Mouse (Mus musculus): ENCODE data around the gene Trpm3. TPM values are rescaled to one million over a fixed set of nuclear protein-coding genes. Genes with fewer than 3 reads are reported as not detected.

The Trpm3 gene
- polyA plus RNA-seq, 1 experiment from 2014 or later: 3.2 TPM

- no peak overlapping the region for H3K4me2 ChIP-seq (replicated peaks; ENCODE audit: low read depth, low read length)
- H3K36me3 ChIP-seq (ENCODE audit: insufficient read depth, low read length): no peaks in the 10 kb centered on the region
- H3K9ac ChIP-seq (replicated peaks; ENCODE audit: low read length): no peak overlapping the region
- no peak overlapping the region for H3K27ac ChIP-seq (ENCODE audit: low read length)
- no peak overlapping the region for H3K4me3 ChIP-seq (ENCODE audit: low read length)
- no peaks in the 10 kb centered on the region for H3K27me3 ChIP-seq (ENCODE audit: insufficient read depth, low read length)
- H3K4me1 ChIP-seq (ENCODE audit: insufficient read depth, low read length): peaks cover 6% of the 10 kb centered on the region; the same call in 1 of the 2 replicates
- ATAC-seq (ENCODE audit: low FRiP score, low TSS enrichment): no peak
- H3K9me3 ChIP-seq (ENCODE audit: low read length): no peaks in the 10 kb centered on the region
- WGBS: 74% methylated on average over 3 of the region's 3 CpGs
Observed at GRCm38 (mm10) chr19:22935067-22935466, 796.2 kb downstream of the Trpm3 start.

GRCm38 (mm10) chr19:22938848-22939724 is 800.2 kb downstream of the Trpm3 start:
- Histone ChIP-seq H3K27ac (ENCODE audit: low read length) (no peak overlapping the region), H3K4me1 (ENCODE audit: insufficient read depth, low read length) (peaks cover 12% of the 10 kb centered on the region), H3K4me3 (ENCODE audit: low read length) (no peak overlapping the region), H3K9me3 (ENCODE audit: low read length) (no peaks in the 10 kb centered on the region), H3K4me2 (replicated peaks; ENCODE audit: low read depth, low read length) (no peak overlapping the region), H3K27me3 (ENCODE audit: insufficient read depth, low read length) (no peaks in the 10 kb centered on the region), H3K36me3 (ENCODE audit: insufficient read depth, low read length) (no peaks in the 10 kb centered on the region), H3K9ac (replicated peaks; ENCODE audit: low read length) (no peak overlapping the region)
- 39% methylated on average over 14 of the region's 14 CpGs for WGBS
- 0 out of 2 replicates have a peak, but pooled peaks have one; percentile 46 for ATAC-seq (ENCODE audit: low FRiP score, low TSS enrichment)

GRCm38 (mm10) chr19:22939836-22940235 is 801.0 kb downstream of the Trpm3 start:
- H3K9ac ChIP-seq (replicated peaks; ENCODE audit: low read length): no peak overlapping the region
- no peaks in the 10 kb centered on the region for H3K9me3 ChIP-seq (ENCODE audit: low read length)
- no peak overlapping the region for H3K4me3 ChIP-seq (ENCODE audit: low read length)
- H3K36me3 ChIP-seq (ENCODE audit: insufficient read depth, low read length): no peaks in the 10 kb centered on the region
- H3K27me3 ChIP-seq (ENCODE audit: insufficient read depth, low read length): no peaks in the 10 kb centered on the region
- no peak for ATAC-seq (ENCODE audit: low FRiP score, low TSS enrichment)
- no peak overlapping the region for H3K27ac ChIP-seq (ENCODE audit: low read length)
- peaks cover 12% of the 10 kb centered on the region for H3K4me1 ChIP-seq (ENCODE audit: insufficient read depth, low read length)
- no peak overlapping the region for H3K4me2 ChIP-seq (replicated peaks; ENCODE audit: low read depth, low read length)
- WGBS: 79% methylated on average over 5 of the region's 5 CpGs

GRCm38 (mm10) chr19:22940487-22940886 is 801.6 kb downstream of the Trpm3 start:
- peak; percentile 77 for ATAC-seq (ENCODE audit: low FRiP score, low TSS enrichment)
- no peaks in the 10 kb centered on the region for H3K27me3 ChIP-seq (ENCODE audit: insufficient read depth, low read length)
- H3K36me3 ChIP-seq (ENCODE audit: insufficient read depth, low read length): no peaks in the 10 kb centered on the region
- no peak overlapping the region for H3K27ac ChIP-seq (ENCODE audit: low read length)
- 42% methylated on average over 5 of the region's 5 CpGs for WGBS
- no peaks in the 10 kb centered on the region for H3K9me3 ChIP-seq (ENCODE audit: low read length)
- H3K9ac ChIP-seq (replicated peaks; ENCODE audit: low read length): no peak overlapping the region
- H3K4me2 ChIP-seq (replicated peaks; ENCODE audit: low read depth, low read length): no peak overlapping the region
- peaks cover 12% of the 10 kb centered on the region for H3K4me1 ChIP-seq (ENCODE audit: insufficient read depth, low read length)
- no peak overlapping the region for H3K4me3 ChIP-seq (ENCODE audit: low read length)

- H3K9me3 ChIP-seq (ENCODE audit: low read length): no peaks in the 10 kb centered on the region
- H3K4me3 ChIP-seq (ENCODE audit: low read length): no peak overlapping the region
- no peak overlapping the region for H3K9ac ChIP-seq (replicated peaks; ENCODE audit: low read length)
- H3K27me3 ChIP-seq (ENCODE audit: insufficient read depth, low read length): no peaks in the 10 kb centered on the region
- no peak overlapping the region for H3K27ac ChIP-seq (ENCODE audit: low read length)
- no peaks in the 10 kb centered on the region for H3K36me3 ChIP-seq (ENCODE audit: insufficient read depth, low read length)
- WGBS: 86% methylated on average over 9 of the region's 9 CpGs
- peaks cover 12% of the 10 kb centered on the region for H3K4me1 ChIP-seq (ENCODE audit: insufficient read depth, low read length)
- no peak overlapping the region for H3K4me2 ChIP-seq (replicated peaks; ENCODE audit: low read depth, low read length)
- no peak for ATAC-seq (ENCODE audit: low FRiP score, low TSS enrichment)
Observed at GRCm38 (mm10) chr19:22940956-22941355, 802.1 kb downstream of the Trpm3 start.

GRCm38 (mm10) chr19:22952480-22952879 is 813.6 kb downstream of the Trpm3 start:
- H3K27me3 ChIP-seq (ENCODE audit: insufficient read depth, low read length): no peaks in the 10 kb centered on the region
- no peak overlapping the region for H3K4me2 ChIP-seq (replicated peaks; ENCODE audit: low read depth, low read length)
- no peak overlapping the region for H3K27ac ChIP-seq (ENCODE audit: low read length)
- no peaks in the 10 kb centered on the region for H3K4me1 ChIP-seq (ENCODE audit: insufficient read depth, low read length)
- 93% methylated on average over 3 of the region's 3 CpGs for WGBS
- H3K36me3 ChIP-seq (ENCODE audit: insufficient read depth, low read length): no peaks in the 10 kb centered on the region
- H3K9me3 ChIP-seq (ENCODE audit: low read length): no peaks in the 10 kb centered on the region
- H3K4me3 ChIP-seq (ENCODE audit: low read length): no peak overlapping the region
- no peak overlapping the region for H3K9ac ChIP-seq (replicated peaks; ENCODE audit: low read length)
- no peak for ATAC-seq (ENCODE audit: low FRiP score, low TSS enrichment)

GRCm38 (mm10) chr19:22953191-22953590 is 814.3 kb downstream of the Trpm3 start:
- H3K27ac ChIP-seq (ENCODE audit: low read length): no peak overlapping the region
- H3K4me3 ChIP-seq (ENCODE audit: low read length): no peak overlapping the region
- WGBS: 78% methylated on average over 4 of the region's 4 CpGs
- H3K9ac ChIP-seq (replicated peaks; ENCODE audit: low read length): no peak overlapping the region
- H3K27me3 ChIP-seq (ENCODE audit: insufficient read depth, low read length): no peaks in the 10 kb centered on the region
- no peaks in the 10 kb centered on the region for H3K4me1 ChIP-seq (ENCODE audit: insufficient read depth, low read length)
- no peaks in the 10 kb centered on the region for H3K9me3 ChIP-seq (ENCODE audit: low read length)
- H3K36me3 ChIP-seq (ENCODE audit: insufficient read depth, low read length): no peaks in the 10 kb centered on the region
- H3K4me2 ChIP-seq (replicated peaks; ENCODE audit: low read depth, low read length): no peak overlapping the region
- ATAC-seq (ENCODE audit: low FRiP score, low TSS enrichment): no peak

GRCm38 (mm10) chr19:22958414-22958813 is 819.6 kb downstream of the Trpm3 start:
- peaks cover 11% of the 10 kb centered on the region for H3K4me1 ChIP-seq (ENCODE audit: insufficient read depth, low read length)
- no peaks in the 10 kb centered on the region for H3K27me3 ChIP-seq (ENCODE audit: insufficient read depth, low read length)
- ATAC-seq (ENCODE audit: low FRiP score, low TSS enrichment): no peak
- 85% methylated on average over 4 of the region's 4 CpGs for WGBS
- H3K4me3 ChIP-seq (ENCODE audit: low read length): no peak overlapping the region
- no peak overlapping the region for H3K4me2 ChIP-seq (replicated peaks; ENCODE audit: low read depth, low read length)
- H3K36me3 ChIP-seq (ENCODE audit: insufficient read depth, low read length): no peaks in the 10 kb centered on the region
- no peaks in the 10 kb centered on the region for H3K9me3 ChIP-seq (ENCODE audit: low read length)
- no peak overlapping the region for H3K27ac ChIP-seq (ENCODE audit: low read length)
- no peak overlapping the region for H3K9ac ChIP-seq (replicated peaks; ENCODE audit: low read length)

- Histone ChIP-seq H3K36me3 (ENCODE audit: insufficient read depth, low read length) (no peaks in the 10 kb centered on the region), H3K27me3 (ENCODE audit: insufficient read depth, low read length) (no peaks in the 10 kb centered on the region), H3K27ac (ENCODE audit: low read length) (no peak overlapping the region), H3K4me2 (replicated peaks; ENCODE audit: low read depth, low read length) (peak overlapping the region; percentile 40), H3K9ac (replicated peaks; ENCODE audit: low read length) (no peak overlapping the region), H3K4me3 (ENCODE audit: low read length) (no peak overlapping the region), H3K9me3 (ENCODE audit: low read length) (no peaks in the 10 kb centered on the region), H3K4me1 (ENCODE audit: insufficient read depth, low read length) (peaks cover 11% of the 10 kb centered on the region)
- 56% methylated on average over 14 of the region's 14 CpGs for WGBS
- ATAC-seq (ENCODE audit: low FRiP score, low TSS enrichment): peak; percentile 71
Observed at GRCm38 (mm10) chr19:22960450-22961265, 821.8 kb downstream of the Trpm3 start.

Measured in kidney, embryonic 16.5 days (tissue).